Mouse (Mus musculus): ENCODE results near the gene Snx33. TPM values are rescaled to one million over a fixed set of nuclear protein-coding genes. Genes with fewer than 3 reads are reported as not detected.
A peak's percentile ranks its signal among the peaks of the same experiment; 100 is the strongest.
"Not testable (repeated sequence)": the region's sequence is repeated elsewhere in the genome, so short reads cannot be mapped to it uniquely, and the experiment has no call there.

Gene Snx33
- total and polyA plus RNA-seq, 3 experiments = 2.2 to 3.5 TPM; not detected in 1

DNA sequence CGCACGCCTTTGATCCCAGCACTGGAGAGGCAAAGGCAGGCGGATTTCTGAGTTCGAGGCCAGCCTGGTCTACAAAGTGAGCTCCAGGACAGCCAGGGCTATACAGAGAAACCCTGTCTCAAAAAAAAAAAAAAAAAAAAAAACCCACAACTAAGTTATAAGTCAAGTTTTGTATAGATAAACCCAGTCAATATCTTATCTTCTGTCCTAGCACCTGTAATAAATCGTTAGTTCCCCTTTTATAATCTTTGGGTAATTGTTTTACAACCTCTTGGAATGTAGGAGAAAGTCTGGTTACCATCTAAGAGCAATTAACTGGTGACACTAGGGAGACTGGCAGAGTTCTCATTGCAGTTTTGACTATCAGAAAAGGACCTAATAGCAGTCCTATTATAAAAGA is 20.5 kb upstream of the Snx33 start:
- peak; percentile 49 for DNase-seq (ENCODE audit: low read depth, low spot score)
- Histone ChIP-seq H3K27ac (ENCODE audit: control insufficient read depth, low read depth, low read length) (peak overlapping the region; percentile 19; the same call in 1 of the 2 replicates), H3K36me3 (ENCODE audit: control insufficient read depth in 1 of 2, insufficient read depth in 2 of 2, low read length in 2 of 2) (peaks cover 0 to 11% of the 10 kb centered on the region in 2 experiments; a peak in 2 of 4 replicates)

DNA sequence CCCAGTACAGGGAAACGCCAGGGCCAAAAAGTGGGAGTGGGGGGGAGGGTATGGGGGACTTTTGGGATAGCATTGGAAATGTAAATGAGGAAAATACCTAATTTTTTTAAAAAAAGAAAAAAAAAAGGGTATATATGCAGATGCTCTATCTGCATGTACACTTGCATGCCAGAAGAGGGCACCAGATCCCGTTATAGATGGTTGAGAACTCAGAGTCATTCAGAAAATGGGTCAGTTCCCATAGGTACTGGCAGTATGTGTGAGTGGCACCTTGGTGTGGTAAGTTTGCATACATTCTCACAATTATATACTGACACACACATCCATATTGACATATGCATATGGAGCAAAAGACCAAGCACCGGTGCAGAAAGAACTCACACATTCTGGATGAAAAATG is 19.3 kb upstream of the Snx33 start:
- H3K4me1 ChIP-seq (ENCODE audit: control insufficient read depth in 1 of 2, insufficient read depth in 2 of 2, low read length in 2 of 2) = peaks cover 2 to 11% of the 10 kb centered on the region in 2 experiments; a peak in 3 of 4 replicates
- H3K27ac ChIP-seq (ENCODE audit: control insufficient read depth, low read depth, low read length); H3K4me3 ChIP-seq (ENCODE audit: control insufficient read depth in 1 of 2, insufficient read depth in 1 of 2, low read depth in 2 of 2, low read length in 2 of 2); H3K9ac ChIP-seq (ENCODE audit: control insufficient read depth, low read depth, low read length, poor library complexity, severe bottlenecking); H3K27me3 ChIP-seq (ENCODE audit: control insufficient read depth in 1 of 2, insufficient read depth in 2 of 2, low read length in 2 of 2); H3K79me2 ChIP-seq (ENCODE audit: control insufficient read depth, insufficient read depth, low read length, poor library complexity); H3K9me3 ChIP-seq (replicated peaks; ENCODE audit: insufficient read depth, low read length): not testable (repeated sequence)
- DNase-seq (ENCODE audit: low read depth, low spot score) = peak; percentile 75
- H3K36me3 ChIP-seq (ENCODE audit: control insufficient read depth in 1 of 2, insufficient read depth in 2 of 2, low read length in 2 of 2) = peaks cover 0 to 11% of the 10 kb centered on the region in 2 experiments; a peak in 2 of 4 replicates
- peak; percentile 85 for TF ChIP-seq ZC3H11A (IDR thresholded peaks at IDR 0.05; ENCODE audit: low read depth, low read length)
- peak; percentile 46 to 77 (median 70) for TF ChIP-seq CTCF (IDR thresholded peaks at IDR 0.05 in 2 of 3, conservative IDR thresholded peaks at IDR 0.05 in 1 of 3; ENCODE audit: control insufficient read depth in 1 of 3, insufficient read depth in 1 of 3, low read depth in 2 of 3, low read length in 3 of 3, poor library complexity in 1 of 3, severe bottlenecking in 1 of 3)
- peak; percentile 76 for TF ChIP-seq SMC3 (IDR thresholded peaks at IDR 0.05; ENCODE audit: low read depth, low read length)
- TF ChIP-seq SIN3A (IDR thresholded peaks at IDR 0.05; ENCODE audit: low read length) = peak; percentile 40; the same call in 1 of the 2 replicates
- TF ChIP-seq ZNF384 (IDR thresholded peaks at IDR 0.05; ENCODE audit: low read depth, low read length) = peak; percentile 95
- TF ChIP-seq RAD21 (IDR thresholded peaks at IDR 0.05; ENCODE audit: low read depth, low read length) = peak; percentile 81

More for the DNA sequence above, 20.5 kb upstream of the Snx33 start:
- H3K79me2 ChIP-seq (ENCODE audit: control insufficient read depth, insufficient read depth, low read length, poor library complexity); H3K4me3 ChIP-seq (ENCODE audit: control insufficient read depth in 1 of 2, insufficient read depth in 1 of 2, low read depth in 2 of 2, low read length in 2 of 2); H3K9me3 ChIP-seq (replicated peaks; ENCODE audit: insufficient read depth, low read length); H3K9ac ChIP-seq (ENCODE audit: control insufficient read depth, low read depth, low read length, poor library complexity, severe bottlenecking); H3K27me3 ChIP-seq (ENCODE audit: control insufficient read depth in 1 of 2, insufficient read depth in 2 of 2, low read length in 2 of 2): not testable (repeated sequence)
- H3K4me1 ChIP-seq (ENCODE audit: control insufficient read depth in 1 of 2, insufficient read depth in 2 of 2, low read length in 2 of 2) = peaks cover 2 to 11% of the 10 kb centered on the region in 2 experiments; a peak in 3 of 4 replicates
- TF ChIP-seq TCF12 (IDR thresholded peaks at IDR 0.05; ENCODE audit: low read depth, low read length) (peak; percentile 77), RCOR1 (IDR thresholded peaks at IDR 0.05; ENCODE audit: low read depth, low read length) (peak; percentile 86), GATA1 (IDR thresholded peaks at IDR 0.05; ENCODE audit: low read depth, low read length) (peak; percentile 85), MAFK (IDR thresholded peaks at IDR 0.05; ENCODE audit: borderline replicate concordance, low read depth, low read length) (0 out of 2 replicates have a peak, but pooled peaks have one; percentile 32), EP300 (IDR thresholded peaks at IDR 0.05; ENCODE audit: low read depth in 1 of 2, low read length in 2 of 2) (peak; percentile 71 to 77), ZNF384 (IDR thresholded peaks at IDR 0.05; ENCODE audit: low read depth, low read length) (peak; percentile 93), ETS1 (IDR thresholded peaks at IDR 0.05; ENCODE audit: low read depth, low read length) (peak; percentile 68), SIN3A (IDR thresholded peaks at IDR 0.05; ENCODE audit: low read length) (peak; percentile 32; the same call in 1 of the 2 replicates)

DNA sequence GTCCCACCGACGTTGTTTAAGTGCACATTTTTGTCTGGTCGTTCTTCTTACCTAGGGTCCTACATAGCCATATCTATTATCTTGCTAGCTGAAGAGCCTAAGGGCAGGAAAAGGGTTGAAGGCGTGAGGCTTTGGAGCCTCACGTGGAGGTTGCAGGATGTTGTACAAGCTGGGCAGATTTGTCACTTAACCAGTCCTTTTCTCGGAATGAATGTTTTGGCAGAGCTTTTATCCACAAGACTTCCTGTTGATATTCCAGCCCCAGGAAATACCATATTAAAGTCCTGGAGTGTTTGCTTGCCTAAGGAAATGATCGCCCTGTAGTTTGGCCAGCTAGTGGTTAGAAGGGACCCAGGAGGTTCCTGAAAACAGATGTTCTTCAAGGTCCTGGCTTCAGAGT is 10.2 kb upstream of the Snx33 start:
- H3K4me1 ChIP-seq (ENCODE audit: control insufficient read depth in 1 of 2, insufficient read depth in 2 of 2, low read length in 2 of 2) = peaks cover 0 to 4% of the 10 kb centered on the region in 2 experiments
- H3K79me2 ChIP-seq (ENCODE audit: control insufficient read depth, insufficient read depth, low read length, poor library complexity) = peaks cover 23% of the 10 kb centered on the region
- H3K36me3 ChIP-seq (ENCODE audit: control insufficient read depth in 1 of 2, insufficient read depth in 2 of 2, low read length in 2 of 2) = peaks cover 0 to 16% of the 10 kb centered on the region in 2 experiments; a peak in 1 of 4 replicates
- H3K4me3 ChIP-seq (ENCODE audit: control insufficient read depth in 1 of 2, insufficient read depth in 1 of 2, low read depth in 2 of 2, low read length in 2 of 2) = peak overlapping the region; percentile 97 to 99
- no peaks in the 10 kb centered on the region for H3K9me3 ChIP-seq (replicated peaks; ENCODE audit: insufficient read depth, low read length)
- peak overlapping the region; percentile 94 for H3K9ac ChIP-seq (ENCODE audit: control insufficient read depth, low read depth, low read length, poor library complexity, severe bottlenecking)
- TF ChIP-seq MYC (IDR thresholded peaks at IDR 0.05; ENCODE audit: low read depth, low read length) (peak; percentile 23; the same call in 1 of the 2 replicates), MAX (IDR thresholded peaks at IDR 0.05; ENCODE audit: low read length) (peak; percentile 70), MAZ (IDR thresholded peaks at IDR 0.05; ENCODE audit: low read depth, low read length) (no peak), MXI1 (IDR thresholded peaks at IDR 0.05; ENCODE audit: low read depth, low read length) (peak; percentile 79; the same call in 1 of the 2 replicates), POLR2A (IDR thresholded peaks at IDR 0.05; ENCODE audit: control insufficient read depth in 1 of 2, insufficient read depth in 1 of 2, low read depth in 1 of 2, low read length in 2 of 2, poor library complexity in 1 of 2) (0 out of 4 replicates have a peak, but pooled peaks of 1 of the 2 experiments have one; percentile 4), USF1 (IDR thresholded peaks at IDR 0.05; ENCODE audit: low read depth, low read length) (peak; percentile 29; the same call in 1 of the 2 replicates), GATA1 (IDR thresholded peaks at IDR 0.05; ENCODE audit: low read depth, low read length) (peak; percentile 11; the same call in 1 of the 2 replicates), ZC3H11A (IDR thresholded peaks at IDR 0.05; ENCODE audit: low read depth, low read length) (no peak)
- H3K27ac ChIP-seq (ENCODE audit: control insufficient read depth, low read depth, low read length) = peak overlapping the region; percentile 86
- no peaks in the 10 kb centered on the region for H3K27me3 ChIP-seq (ENCODE audit: control insufficient read depth in 1 of 2, insufficient read depth in 2 of 2, low read length in 2 of 2)
- DNase-seq (ENCODE audit: low read depth, low spot score) = peak; percentile 64
